ENCODE assay signal across 8 mouse cellular contexts in the genomic region with DNA sequence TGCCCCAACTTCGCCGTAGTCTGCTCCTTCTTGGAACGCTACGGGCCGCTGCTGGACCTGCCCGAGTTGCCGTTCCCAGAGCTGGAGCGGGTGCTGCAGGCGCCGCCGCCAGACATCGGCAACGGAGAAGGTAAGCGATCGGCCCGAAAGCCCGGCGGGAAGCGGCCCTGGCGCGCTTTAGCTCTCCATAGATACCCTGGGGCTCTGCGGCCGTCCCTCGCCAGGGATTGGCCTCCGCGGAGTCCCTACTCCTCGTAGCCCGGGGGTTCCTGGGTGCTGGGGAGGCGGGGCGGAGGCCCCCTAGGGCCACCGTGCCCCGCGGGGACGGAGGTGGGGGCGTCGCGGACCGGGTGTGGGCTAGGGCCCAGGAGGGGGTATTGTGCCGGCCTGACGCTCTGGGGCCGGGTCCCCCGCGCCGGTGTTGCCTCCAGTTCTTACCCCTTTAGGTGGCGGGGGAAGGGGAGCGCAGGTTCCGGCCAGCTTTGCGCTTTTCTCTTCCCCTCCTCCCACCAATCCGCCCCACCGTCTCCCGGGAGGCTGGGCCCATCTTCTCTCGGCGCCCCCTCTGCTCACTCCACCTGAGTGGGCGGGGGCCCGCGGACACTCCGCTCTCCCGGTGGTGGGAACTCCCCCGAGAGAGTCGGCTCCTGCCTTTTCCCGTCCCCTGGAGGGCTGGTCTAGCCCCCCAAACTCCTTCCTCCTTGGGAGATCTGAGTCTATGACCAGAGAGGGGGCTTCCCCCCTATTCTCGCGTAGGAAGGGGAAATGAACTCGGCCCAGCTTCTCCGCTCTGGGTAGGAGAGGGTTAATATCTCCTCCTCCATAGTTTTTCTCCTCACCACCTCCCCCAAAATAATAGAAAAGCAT. TPM values are rescaled to one million over a fixed set of nuclear protein-coding genes. Genes with fewer than 3 reads are reported as not detected.
DNase-seq lines count a peak whose midpoint lies in the region; ATAC-seq and TF ChIP-seq lines count a peak whose summit lies in the region.

No protein-coding gene starts in this region.

- H3K27me3 ChIP-seq in embryonic facial prominence, embryonic 12.5 days, result no peaks in the 10 kb centered on the region
- H3K27me3 ChIP-seq in kidney, adult 2 months (replicated peaks; ENCODE audit: control insufficient read depth, insufficient read depth, low read length), result no peaks in the 10 kb centered on the region
- no peaks in the 10 kb centered on the region for H3K27me3 ChIP-seq in limb, embryonic 14.5 days (ENCODE audit: control insufficient read depth, insufficient read depth, low read length)
- H3K27me3 ChIP-seq in midbrain, embryonic 15.5 days (replicated peaks), result no peaks in the 10 kb centered on the region

- peak overlapping the region; percentile 63 for H3K4me3 ChIP-seq in embryonic facial prominence, embryonic 12.5 days
- peak overlapping the region; percentile 98 for H3K4me3 ChIP-seq in kidney, adult 2 months (ENCODE audit: insufficient read depth, low read depth, low read length)
- peak overlapping the region; percentile 100 for H3K4me3 ChIP-seq in limb, embryonic 14.5 days (replicated peaks; ENCODE audit: low read length)
- peak overlapping the region; percentile 98 for H3K4me3 ChIP-seq in midbrain, embryonic 15.5 days

- no peaks in the 10 kb centered on the region for H3K36me3 ChIP-seq in embryonic facial prominence, embryonic 12.5 days
- no peaks in the 10 kb centered on the region for H3K36me3 ChIP-seq in kidney, adult 2 months (ENCODE audit: control insufficient read depth, insufficient read depth, low read length)
- H3K36me3 ChIP-seq in limb, embryonic 14.5 days (ENCODE audit: control insufficient read depth, insufficient read depth, low read length), result 0 out of 2 replicates have a peak, but pooled peaks cover 1% of the 10 kb centered on the region
- H3K36me3 ChIP-seq in midbrain, embryonic 15.5 days (replicated peaks), result no peaks in the 10 kb centered on the region

- peak; percentile 36 for ATAC-seq in embryonic facial prominence, embryonic 12.5 days (ENCODE audit: insufficient number of reproducible peaks, insufficient read depth, low FRiP score, low TSS enrichment)
- ATAC-seq in limb, embryonic 14.5 days (ENCODE audit: low FRiP score, low read depth), result no peak
- peak; percentile 50 for ATAC-seq in midbrain, embryonic 15.5 days (replicated peaks)

- H3K4me2 ChIP-seq in embryonic facial prominence, embryonic 12.5 days (replicated peaks), result peak overlapping the region; percentile 82
- H3K4me2 ChIP-seq in limb, embryonic 14.5 days (replicated peaks; ENCODE audit: low read depth, low read length, severe bottlenecking), result peak overlapping the region; percentile 74
- H3K4me2 ChIP-seq in midbrain, embryonic 15.5 days, result peak overlapping the region; percentile 78

- peak; percentile 27 for DNase-seq in 3T3-L1 (ENCODE audit: low read depth, low spot score)
- peak; percentile 70 for DNase-seq in adrenal gland, adult 2 months
- DNase-seq in heart, adult 18-20 months, result peak; percentile 38 to 67
- DNase-seq in kidney, adult 2 months, result peak; percentile 24
- DNase-seq in limb, embryonic 14.5 days (ENCODE audit: low spot score), result peak; percentile 29
- peak; percentile 65 to 81 for DNase-seq in spleen, postnatal 10 days (ENCODE audit: low spot score in 2 of 2)

- no peak for TF ChIP-seq CTCF in kidney, adult 2 months (conservative IDR thresholded peaks at IDR 0.05; ENCODE audit: insufficient read depth, insufficient read length, low read depth, low read length)

- no peak for TF ChIP-seq POLR2A in kidney, adult 2 months (IDR thresholded peaks at IDR 0.05; ENCODE audit: low read depth, low read length)
- no peak for TF ChIP-seq POLR2A in limb, embryonic 14.5 days (IDR thresholded peaks at IDR 0.05; ENCODE audit: borderline replicate concordance, extremely low read depth, insufficient read depth, insufficient read length)

- peak overlapping the region; percentile 94 for H3K9ac ChIP-seq in embryonic facial prominence, embryonic 12.5 days
- peak overlapping the region; percentile 99 for H3K9ac ChIP-seq in limb, embryonic 14.5 days (ENCODE audit: low read depth, low read length, severe bottlenecking)
- peak overlapping the region; percentile 99 for H3K9ac ChIP-seq in midbrain, embryonic 15.5 days

- H3K27ac ChIP-seq in embryonic facial prominence, embryonic 12.5 days, result peak overlapping the region; percentile 94
- H3K27ac ChIP-seq in kidney, adult 2 months (ENCODE audit: insufficient read depth, low read depth, low read length), result peak overlapping the region; percentile 81
- H3K27ac ChIP-seq in limb, embryonic 14.5 days (replicated peaks; ENCODE audit: low read depth, low read length), result peak overlapping the region; percentile 98
- peak overlapping the region; percentile 97 for H3K27ac ChIP-seq in midbrain, embryonic 15.5 days

- H3K4me1 ChIP-seq in embryonic facial prominence, embryonic 12.5 days, result peaks cover 3% of the 10 kb centered on the region; the same call in 1 of the 2 replicates
- peaks cover 3% of the 10 kb centered on the region; the same call in 1 of the 2 replicates for H3K4me1 ChIP-seq in kidney, adult 2 months (ENCODE audit: control insufficient read depth, insufficient read depth, low read length)
- H3K4me1 ChIP-seq in limb, embryonic 14.5 days (ENCODE audit: control insufficient read depth, insufficient read depth, low read length), result peaks cover 7% of the 10 kb centered on the region; the same call in 1 of the 2 replicates
- H3K4me1 ChIP-seq in midbrain, embryonic 15.5 days, result peaks cover 22% of the 10 kb centered on the region

- no peaks in the 10 kb centered on the region for H3K9me3 ChIP-seq in embryonic facial prominence, embryonic 12.5 days
- H3K9me3 ChIP-seq in limb, embryonic 14.5 days (ENCODE audit: control insufficient read depth, low read length), result no peaks in the 10 kb centered on the region
- no peaks in the 10 kb centered on the region for H3K9me3 ChIP-seq in midbrain, embryonic 15.5 days

- under 1% methylated on average over 58 of the region's 65 CpGs for WGBS in embryonic facial prominence, embryonic 12.5 days
- WGBS in kidney, adult 2 months, result under 1% methylated on average over 65 of the region's 65 CpGs
- WGBS in limb, embryonic 14.5 days, result 1% methylated on average over 31 of the region's 65 CpGs
- under 1% methylated on average over 63 of the region's 65 CpGs for WGBS in midbrain, embryonic 15.5 days

RNA-seq across cellular contexts. Expression of a gene that starts 0.5 kb away (rescaled TPM):
- 10 to 100 TPM; 24.3 to 25.9 TPM for total RNA-seq in adrenal gland, adult 2 months (2021)
- 0.74 and 1.2 TPM in 2 replicates for polyA plus RNA-seq in adrenal gland, adult 2 months (2012; rRNA removed)
- polyA plus RNA-seq in embryonic facial prominence, embryonic 12.5 days (2016; fragmentation: Nextera tagmentation; extraction: Ambion mirVana), result 33.4 and 34.2 TPM in 2 replicates
- total RNA-seq in heart, adult 18-20 months (2021), result 10 to 100 TPM; 14.3 to 16.1 TPM
- 2.2 and 3.3 TPM in 2 replicates for polyA plus RNA-seq in kidney, adult 2 months (2012; rRNA removed)
- 8.9 and 12.2 TPM in 2 replicates for polyA plus RNA-seq in limb, embryonic 14.5 days (2012; rRNA removed)
- 19.8 and 24.4 TPM in 2 replicates for polyA plus RNA-seq in limb, embryonic 14.5 days (2014; fragmentation: Nextera tagmentation; extraction: Ambion mirVana)
- polyA plus RNA-seq in midbrain, embryonic 15.5 days (2015; fragmentation: Nextera tagmentation; extraction: Ambion mirVana), result 29.2 and 30.1 TPM in 2 replicates

RNA-seq across cellular contexts. Expression of a gene that starts 0.9 kb away (rescaled TPM):
- 10 to 100 TPM; 31.7 to 49.1 TPM for total RNA-seq in adrenal gland, adult 2 months (2021)
- 8.5 and 11.6 TPM in 2 replicates for polyA plus RNA-seq in adrenal gland, adult 2 months (2012; rRNA removed)
- polyA plus RNA-seq in embryonic facial prominence, embryonic 12.5 days (2016; fragmentation: Nextera tagmentation; extraction: Ambion mirVana), result 54.7 and 59.5 TPM in 2 replicates
- 10 to 100 TPM; 63.9 to 67.8 TPM for total RNA-seq in heart, adult 18-20 months (2021)
- 70.0 and 93.0 TPM in 2 replicates for polyA plus RNA-seq in kidney, adult 2 months (2012; rRNA removed)
- 41.1 and 57.3 TPM in 2 replicates for polyA plus RNA-seq in limb, embryonic 14.5 days (2012; rRNA removed)
- polyA plus RNA-seq in limb, embryonic 14.5 days (2014; fragmentation: Nextera tagmentation; extraction: Ambion mirVana), result 81.0 and 85.1 TPM in 2 replicates
- polyA plus RNA-seq in midbrain, embryonic 15.5 days (2015; fragmentation: Nextera tagmentation; extraction: Ambion mirVana), result 54.1 and 60.7 TPM in 2 replicates
